Mouse (Mus musculus) midbrain, embryonic 13.5 days (tissue): ENCODE data around the gene Klf11. TPM values are rescaled to one million over a fixed set of nuclear protein-coding genes. Genes with fewer than 3 reads are reported as not detected.

Source experiments
- ATAC-seq: fragments of 200-750 bp; cut with Nextera tagmentation; 2 replicates; pipeline ENCODE4 v1.8.0; 2017; ENCODE audit warnings: mild to moderate bottlenecking, moderate TSS enrichment, moderate library complexity
- H3K27ac ChIP-seq: fragments of 300-500 bp; sonication (generic); 2 replicates; pipeline ENCODE4 v1.5.1; 2015; ENCODE audit warnings: inconsistent platforms, mild to moderate bottlenecking, moderate library complexity
- H3K27me3 ChIP-seq: fragments of 300-500 bp; sonication (generic); 2 replicates; pipeline ENCODE4 v1.6.1; 2015; ENCODE audit warnings: mild to moderate bottlenecking, inconsistent platforms
- H3K36me3 ChIP-seq: fragments of 300-500 bp; sonication (generic); 2 replicates; pipeline ENCODE4 v1.6.1; 2015; ENCODE audit warnings: mild to moderate bottlenecking, inconsistent platforms
- H3K4me1 ChIP-seq: fragments of 300-500 bp; sonication (generic); replicated peaks from 2 replicates; pipeline ENCODE4 v1.6.1; 2015; ENCODE audit warnings: inconsistent platforms
- H3K4me2 ChIP-seq: fragments of 300-500 bp; sonication (generic); replicated peaks from 2 replicates; pipeline ENCODE4 v1.6.1; 2015; ENCODE audit warnings: moderate library complexity, mild to moderate bottlenecking, inconsistent platforms
- H3K4me3 ChIP-seq: fragments of 300-500 bp; sonication (generic); replicated peaks from 2 replicates; pipeline ENCODE4 v1.5.1; 2015; ENCODE audit warnings: mild to moderate bottlenecking, inconsistent platforms
- H3K9ac ChIP-seq: fragments of 300-500 bp; sonication (generic); replicated peaks from 2 replicates; pipeline ENCODE4 v1.6.1; 2015; ENCODE audit warnings: mild to moderate bottlenecking, inconsistent platforms
- H3K9me3 ChIP-seq: fragments of 300-500 bp; sonication (generic); 2 replicates; pipeline ENCODE4 v1.6.1; 2016; ENCODE audit warnings: mild to moderate bottlenecking, inconsistent platforms
- WGBS: fragments of 180-500 bp; shearing (Covaris S2); methylation state at CpG from one replicate; pipeline ENCODE4 v1.1.7; 2015; 5-methylcytosine and 5-hydroxymethylcytosine counted together
- polyA plus RNA-seq: library from polyadenylated mRNA; unstranded; fragments of >200 nt; fragmentation: Nextera tagmentation; extraction: Ambion mirVana; gene quantifications from 2 replicates; pipeline ENCODE4 v1.2.1, GENCODE M21; 2015

The Klf11 gene
- polyA plus RNA-seq, result 16.8 and 19.1 TPM in 2 replicates

DNA sequence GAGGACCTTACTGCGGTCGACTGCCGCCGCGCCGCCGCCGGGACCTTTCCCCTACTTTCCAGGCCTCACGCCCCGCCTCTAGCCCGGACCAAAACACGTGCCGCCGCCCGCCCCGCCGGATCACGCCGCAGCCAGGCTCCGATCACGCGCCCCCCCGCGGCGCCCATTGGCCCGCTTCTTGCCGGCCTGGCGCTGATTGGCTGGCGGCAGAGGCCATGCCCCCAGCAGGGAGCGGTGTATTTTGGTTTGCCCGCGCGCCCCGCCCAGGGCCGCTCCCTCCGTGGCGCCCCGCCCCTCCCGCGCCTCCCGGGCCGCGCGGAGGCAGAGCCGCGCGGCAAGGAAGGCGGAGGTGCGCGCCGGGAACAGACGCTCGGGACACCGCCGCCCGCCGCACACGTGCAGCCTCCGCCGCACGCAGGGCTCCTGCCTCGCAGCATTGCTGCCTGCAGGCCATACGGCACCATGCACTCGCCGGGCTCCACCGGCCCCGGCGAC is at the start of gene Klf11:
TSS of gene Klf11 (plus strand) at position 212 of the 495 bp plus-strand sequence.
- H3K4me3 ChIP-seq, result peak within 1 kb of the TSS; percentile 70
- H3K9me3 ChIP-seq, result no peaks in the 10 kb centered on the region
- ATAC-seq, result peak; percentile 91
- peak within 1 kb of the TSS; percentile 68 for H3K4me2 ChIP-seq
- H3K36me3 ChIP-seq, result peaks cover 22% of the 10 kb centered on the region
- WGBS, result under 1% methylated on average over 60 of the region's 68 CpGs
- H3K27me3 ChIP-seq, result peaks cover 8% of the 10 kb centered on the region; the same call in 1 of the 2 replicates
- H3K27ac ChIP-seq, result peak within 1 kb of the TSS; percentile 94
- peaks cover 35% of the 10 kb centered on the region for H3K4me1 ChIP-seq
- peak within 1 kb of the TSS; percentile 88 for H3K9ac ChIP-seq

DNA sequence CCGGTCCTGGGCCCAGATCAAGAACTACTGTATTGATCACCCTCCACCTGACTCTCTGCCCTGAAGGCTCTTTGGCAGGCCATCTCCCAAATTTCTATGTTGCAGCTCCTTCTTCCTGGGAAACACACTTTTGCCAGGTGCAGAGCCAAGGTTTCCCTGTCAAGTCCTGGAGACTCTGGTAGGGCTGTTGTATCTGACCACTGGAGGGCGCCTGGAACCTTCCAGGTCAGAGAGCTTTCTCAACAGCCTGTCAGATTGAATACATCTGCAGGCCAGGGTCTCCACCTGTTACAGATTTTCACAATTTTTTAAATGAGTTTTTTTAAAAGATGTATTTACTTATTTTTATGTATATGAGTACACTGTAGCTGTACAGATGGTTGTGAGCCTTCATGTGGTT is 47.8 kb upstream of the Klf11 start:
- ATAC-seq, result peak; percentile 68; the same call in 1 of the 2 replicates
- Histone ChIP-seq H3K4me2 (no peak overlapping the region), H3K27ac (no peak overlapping the region), H3K9ac (no peak overlapping the region), H3K36me3 (no peaks in the 10 kb centered on the region), H3K4me1 (no peaks in the 10 kb centered on the region), H3K4me3 (no peak overlapping the region), H3K27me3 (no peaks in the 10 kb centered on the region), H3K9me3 (no peaks in the 10 kb centered on the region)
- WGBS, result 52% methylated on average over 2 of the region's 2 CpGs

DNA sequence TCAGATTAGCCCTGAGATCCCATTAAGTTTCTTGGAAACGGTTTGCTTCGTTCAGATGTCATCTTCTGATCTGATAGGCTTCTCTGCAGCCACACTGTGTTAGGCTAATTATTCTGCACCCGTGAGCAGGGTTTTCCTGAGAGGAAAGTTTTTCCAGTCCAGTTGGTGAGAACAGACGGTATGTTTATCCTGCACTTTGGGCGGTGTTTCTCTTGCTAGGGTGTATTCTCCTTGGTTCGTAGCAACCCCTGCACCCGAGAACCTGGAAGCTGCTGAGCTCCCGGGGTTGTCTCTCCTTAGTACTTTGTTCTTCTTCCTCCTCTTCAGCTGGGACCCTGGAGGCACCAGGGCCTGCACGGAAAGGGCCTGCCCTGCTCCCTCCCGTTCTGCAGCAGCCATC is 44.9 kb upstream of the Klf11 start:
- Histone ChIP-seq H3K27ac (no peak overlapping the region), H3K9me3 (no peaks in the 10 kb centered on the region), H3K27me3 (no peaks in the 10 kb centered on the region), H3K36me3 (no peaks in the 10 kb centered on the region), H3K4me1 (no peaks in the 10 kb centered on the region), H3K4me2 (no peak overlapping the region), H3K4me3 (no peak overlapping the region), H3K9ac (no peak overlapping the region)
- no peak for ATAC-seq
- 68% methylated on average over 10 of the region's 10 CpGs for WGBS

DNA sequence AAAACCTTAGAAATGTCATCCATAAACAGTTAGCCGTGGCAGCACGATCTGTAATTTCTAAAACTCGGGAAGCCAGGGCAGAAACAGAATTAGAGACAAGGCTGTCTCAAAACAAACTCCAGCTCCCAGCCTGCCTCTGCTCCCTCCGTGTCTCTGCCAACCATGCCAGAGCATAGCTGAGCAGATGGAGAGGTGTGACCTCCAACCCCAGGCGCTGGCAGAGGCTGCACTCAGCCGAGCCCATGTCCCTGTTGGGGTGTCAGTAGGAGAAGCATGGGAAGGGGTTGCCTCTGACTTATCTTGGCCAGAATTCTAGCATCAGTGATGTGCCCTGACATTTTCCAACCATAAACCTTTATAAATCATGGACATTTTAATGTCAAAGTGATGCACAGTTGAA is 38.5 kb upstream of the Klf11 start:
- H3K4me2 ChIP-seq, result no peak overlapping the region
- H3K9ac ChIP-seq, result no peak overlapping the region
- no peaks in the 10 kb centered on the region for H3K36me3 ChIP-seq
- no peaks in the 10 kb centered on the region for H3K27me3 ChIP-seq
- H3K4me3 ChIP-seq, result no peak overlapping the region
- no peak overlapping the region for H3K27ac ChIP-seq
- no peaks in the 10 kb centered on the region for H3K4me1 ChIP-seq
- ATAC-seq, result no peak
- WGBS, result 86% methylated on average over 6 of the region's 6 CpGs
- no peaks in the 10 kb centered on the region for H3K9me3 ChIP-seq

DNA sequence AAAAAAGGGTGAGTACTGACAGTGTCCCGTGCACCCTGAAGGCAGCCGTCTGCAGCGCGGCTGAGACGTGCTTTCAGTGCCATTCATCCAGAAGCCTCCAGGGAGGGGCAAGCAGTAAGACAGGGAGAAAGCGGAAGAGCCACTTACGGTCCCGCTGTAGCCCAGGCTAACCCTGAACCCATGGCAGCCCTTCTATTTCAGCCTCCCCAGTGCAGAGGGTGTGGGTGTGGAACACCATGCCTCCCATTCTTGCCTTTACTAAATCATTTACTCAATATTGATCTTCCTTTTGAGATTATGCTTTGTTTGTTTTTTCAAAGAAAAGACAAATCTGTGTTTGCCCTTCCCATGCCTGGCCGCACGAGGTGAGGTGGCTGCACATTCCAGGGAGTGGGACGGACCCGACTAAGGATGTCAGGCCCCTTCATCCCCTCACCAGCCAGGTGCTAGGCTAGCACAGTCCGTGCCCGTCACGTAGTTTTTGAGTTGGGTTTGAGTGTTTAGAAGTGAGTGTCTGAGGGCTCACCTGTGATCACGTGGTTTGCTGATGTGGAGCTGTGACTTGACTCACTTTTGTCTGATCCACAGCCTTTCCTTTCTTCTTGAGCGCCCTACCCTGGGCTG is 36.5 kb upstream of the Klf11 start:
- Histone ChIP-seq H3K9me3 (no peaks in the 10 kb centered on the region), H3K4me2 (no peak overlapping the region), H3K4me3 (no peak overlapping the region), H3K36me3 (no peaks in the 10 kb centered on the region), H3K27me3 (no peaks in the 10 kb centered on the region), H3K9ac (no peak overlapping the region), H3K4me1 (no peaks in the 10 kb centered on the region), H3K27ac (no peak overlapping the region)
- WGBS, result 81% methylated on average over 17 of the region's 17 CpGs
- no peak for ATAC-seq

DNA sequence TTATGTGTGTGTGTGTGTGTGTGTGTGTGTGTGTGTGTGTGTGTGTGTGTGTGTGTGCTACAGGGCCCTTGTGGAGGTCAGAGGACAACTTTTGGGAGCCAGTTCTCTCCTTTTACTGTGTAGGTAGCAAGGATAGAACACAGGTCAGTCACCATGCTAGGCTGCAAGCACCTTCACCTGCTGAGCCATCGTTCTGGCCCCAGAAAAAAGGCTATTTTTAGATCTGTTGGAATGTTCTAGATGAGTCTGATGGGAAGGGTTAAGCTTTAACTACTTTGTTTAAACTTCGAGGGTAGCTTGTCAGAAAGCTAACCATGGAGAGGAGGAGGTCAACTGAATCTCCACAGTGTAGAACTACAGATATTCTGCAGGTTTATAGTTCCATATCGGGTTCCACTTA is 35.9 kb upstream of the Klf11 start:
- Histone ChIP-seq H3K4me3 (no peak overlapping the region), H3K4me1 (no peaks in the 10 kb centered on the region), H3K4me2 (no peak overlapping the region), H3K27me3 (no peaks in the 10 kb centered on the region), H3K9ac (no peak overlapping the region), H3K36me3 (no peaks in the 10 kb centered on the region), H3K9me3 (no peaks in the 10 kb centered on the region), H3K27ac (no peak overlapping the region)
- ATAC-seq, result no peak
- 85% methylated on average over 3 of the region's 3 CpGs for WGBS

DNA sequence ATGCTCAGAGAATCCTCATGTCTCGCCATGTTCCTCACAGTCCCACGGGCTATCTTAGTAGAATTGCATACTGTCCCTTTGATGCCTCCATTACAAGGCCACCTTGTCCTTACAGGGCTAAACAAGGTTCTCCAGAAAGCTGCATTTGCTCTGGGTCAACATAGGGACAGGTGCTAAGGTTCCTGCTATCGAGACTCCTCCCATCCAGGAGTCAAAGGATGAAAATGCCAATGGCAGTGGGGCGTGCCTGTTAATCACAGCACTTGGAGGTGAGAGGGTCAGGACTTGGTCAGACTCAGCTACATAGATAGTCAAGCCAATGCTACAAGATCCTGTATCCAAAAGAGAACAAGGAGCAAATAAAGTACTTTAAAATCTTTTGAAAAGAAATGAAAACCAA is 31.6 kb upstream of the Klf11 start:
- 87% methylated on average over 4 of the region's 4 CpGs for WGBS
- H3K9ac ChIP-seq, result no peak overlapping the region
- peaks cover 11% of the 10 kb centered on the region for H3K4me1 ChIP-seq
- H3K9me3 ChIP-seq, result no peaks in the 10 kb centered on the region
- ATAC-seq, result no peak
- no peak overlapping the region for H3K27ac ChIP-seq
- H3K36me3 ChIP-seq, result no peaks in the 10 kb centered on the region
- H3K27me3 ChIP-seq, result no peaks in the 10 kb centered on the region
- no peak overlapping the region for H3K4me2 ChIP-seq
- no peak overlapping the region for H3K4me3 ChIP-seq

DNA sequence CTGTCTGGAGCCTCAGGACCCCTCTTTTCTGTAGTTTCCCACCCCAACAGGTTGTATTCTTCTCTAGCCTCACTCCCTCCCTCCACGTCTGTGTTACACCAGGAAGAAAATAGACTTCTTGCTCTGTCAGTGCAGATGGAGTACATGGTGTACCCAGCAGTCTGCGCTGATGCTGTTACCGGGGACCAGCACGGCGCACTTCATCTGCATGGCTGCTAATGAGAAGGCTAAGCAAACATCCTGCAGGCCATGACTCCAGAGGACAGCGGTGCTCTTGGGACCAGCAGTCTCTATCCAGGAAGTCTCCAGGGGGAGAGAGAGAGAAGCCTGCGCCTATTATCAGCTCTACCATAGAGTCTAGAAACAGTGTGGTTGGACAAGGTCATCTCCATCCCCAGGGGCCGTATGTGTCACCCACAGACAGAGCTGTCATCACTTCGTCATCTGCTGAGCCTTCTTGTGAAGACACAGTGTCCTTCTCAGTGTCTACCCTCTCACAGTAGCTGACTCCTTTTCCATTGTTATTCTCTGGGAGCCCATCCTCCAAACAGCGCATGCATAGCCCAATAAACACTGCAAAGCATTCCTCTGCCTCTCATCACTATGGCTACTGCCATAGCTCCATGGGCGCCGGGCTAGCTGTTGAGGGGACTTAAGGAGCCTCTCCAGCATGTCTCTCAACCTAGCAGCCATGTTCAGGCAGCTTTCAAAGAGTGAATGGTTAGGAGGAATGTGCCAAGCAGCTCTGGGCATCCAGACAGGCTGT is 27.4 kb upstream of the Klf11 start:
- no peaks in the 10 kb centered on the region for H3K36me3 ChIP-seq
- ATAC-seq, result peak; percentile 66
- 56% methylated on average over 12 of the region's 12 CpGs for WGBS
- no peak overlapping the region for H3K4me3 ChIP-seq
- peak overlapping the region; percentile 47 for H3K27ac ChIP-seq
- no peak overlapping the region for H3K4me2 ChIP-seq
- peaks cover 13% of the 10 kb centered on the region for H3K4me1 ChIP-seq
- no peaks in the 10 kb centered on the region for H3K27me3 ChIP-seq
- no peaks in the 10 kb centered on the region for H3K9me3 ChIP-seq
- no peak overlapping the region for H3K9ac ChIP-seq

DNA sequence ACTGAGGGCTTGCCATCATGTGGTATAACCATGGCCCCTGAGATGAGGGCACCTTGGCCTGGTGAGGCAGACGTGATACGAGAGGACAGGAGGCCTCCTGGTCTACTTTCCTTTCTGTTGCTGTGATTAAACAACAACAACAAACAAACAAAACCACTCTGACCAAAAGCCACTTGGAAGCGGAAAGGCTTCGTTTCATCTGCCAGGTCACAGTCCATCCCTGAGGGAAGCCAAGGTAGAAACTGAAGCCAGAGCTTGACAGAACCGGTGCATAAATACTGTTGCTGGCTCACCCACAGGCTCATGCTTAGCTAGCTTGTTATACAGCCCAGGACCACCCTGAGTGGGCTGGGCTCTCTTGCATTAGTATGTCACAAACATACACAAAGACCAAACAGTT is 24.7 kb upstream of the Klf11 start:
- 92% methylated on average over 5 of the region's 5 CpGs for WGBS

DNA sequence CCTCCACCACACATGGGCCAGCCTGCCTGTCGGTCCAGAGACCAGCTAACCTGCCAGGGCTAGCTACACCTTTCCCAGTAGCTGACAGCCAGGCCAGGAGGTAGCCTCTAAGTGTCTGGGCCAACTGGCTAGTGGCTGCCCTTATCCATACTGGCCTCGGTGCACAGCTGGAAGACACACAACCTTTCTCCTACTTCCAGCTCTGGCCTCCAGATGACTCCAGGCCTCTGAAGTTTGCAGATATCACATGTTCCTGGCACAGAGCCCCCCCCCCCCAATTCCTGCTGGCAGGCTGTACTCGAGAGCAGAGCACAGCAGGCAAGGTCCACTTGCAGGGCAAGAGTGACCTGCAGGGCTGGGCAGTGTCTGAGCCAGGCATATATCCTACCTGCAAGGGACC is 23.9 kb upstream of the Klf11 start:
- ATAC-seq, result no peak
- Histone ChIP-seq H3K4me1 (peaks cover 13% of the 10 kb centered on the region), H3K4me3 (no peak overlapping the region), H3K27me3 (no peaks in the 10 kb centered on the region), H3K9ac (no peak overlapping the region), H3K27ac (no peak overlapping the region), H3K4me2 (no peak overlapping the region), H3K9me3 (no peaks in the 10 kb centered on the region), H3K36me3 (no peaks in the 10 kb centered on the region)
- 62% methylated on average over 3 of the region's 3 CpGs for WGBS

More for the DNA sequence above, 24.7 kb upstream of the Klf11 start:
- no peak overlapping the region for H3K9ac ChIP-seq
- no peaks in the 10 kb centered on the region for H3K27me3 ChIP-seq
- H3K36me3 ChIP-seq, result no peaks in the 10 kb centered on the region
- no peaks in the 10 kb centered on the region for H3K9me3 ChIP-seq
- no peak overlapping the region for H3K27ac ChIP-seq
- peaks cover 13% of the 10 kb centered on the region for H3K4me1 ChIP-seq
- no peak overlapping the region for H3K4me3 ChIP-seq
- no peak overlapping the region for H3K4me2 ChIP-seq
- no peak for ATAC-seq

DNA sequence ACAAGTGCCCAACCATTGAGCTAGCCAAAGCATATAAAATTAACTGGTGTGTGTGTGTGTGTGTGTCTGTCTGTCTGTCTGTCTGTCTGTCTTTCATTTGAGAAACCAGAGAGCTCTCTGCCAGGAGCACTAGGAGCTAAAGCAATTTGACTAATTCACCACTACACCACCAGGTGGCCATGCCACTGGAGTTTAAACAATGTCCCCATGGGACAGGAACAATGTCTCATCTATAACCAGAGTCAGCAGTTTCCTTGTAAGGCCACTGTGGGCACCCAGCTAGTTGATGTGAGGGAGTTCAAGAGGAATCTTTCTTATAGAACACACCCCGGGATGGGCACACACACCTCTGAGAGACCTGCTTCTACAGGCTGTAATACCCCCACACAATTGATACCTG is 20.9 kb upstream of the Klf11 start:
- ATAC-seq, result no peak
- Histone ChIP-seq H3K4me3 (no peak overlapping the region), H3K36me3 (no peaks in the 10 kb centered on the region), H3K27me3 (no peaks in the 10 kb centered on the region), H3K9ac (no peak overlapping the region), H3K9me3 (no peaks in the 10 kb centered on the region), H3K4me2 (no peak overlapping the region), H3K27ac (no peak overlapping the region), H3K4me1 (no peaks in the 10 kb centered on the region)
- 91% methylated on average over 1 of the region's 1 CpGs for WGBS

DNA sequence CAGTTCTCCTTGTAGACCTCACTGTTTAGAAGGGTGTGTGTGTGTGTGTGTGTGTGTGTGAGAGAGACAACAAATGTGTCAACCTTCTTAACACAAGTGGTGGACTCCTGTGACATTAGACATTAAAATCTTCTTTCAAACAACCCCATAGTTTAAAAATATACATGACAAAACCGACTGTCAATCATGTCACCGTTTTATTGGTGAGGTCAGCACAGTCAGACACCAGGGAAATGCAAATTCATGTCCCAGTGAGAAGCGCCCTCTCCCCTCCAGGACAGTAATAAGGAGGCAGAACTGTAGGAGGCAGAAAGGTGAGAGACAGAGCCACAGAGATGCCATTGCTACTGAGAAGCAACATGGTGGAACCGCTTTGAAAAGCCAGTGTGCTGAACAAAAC is 18.7 kb upstream of the Klf11 start:
- WGBS, result 68% methylated on average over 4 of the region's 4 CpGs
- no peaks in the 10 kb centered on the region for H3K27me3 ChIP-seq
- H3K27ac ChIP-seq, result no peak overlapping the region
- H3K4me2 ChIP-seq, result no peak overlapping the region
- no peaks in the 10 kb centered on the region for H3K9me3 ChIP-seq
- no peak for ATAC-seq
- H3K4me1 ChIP-seq, result no peaks in the 10 kb centered on the region
- H3K36me3 ChIP-seq, result no peaks in the 10 kb centered on the region
- H3K9ac ChIP-seq, result no peak overlapping the region
- H3K4me3 ChIP-seq, result no peak overlapping the region
